Mouse (Mus musculus) limb, embryonic 15.5 days (tissue): ENCODE measurements around the gene Gm47289. TPM values are rescaled to one million over a fixed set of nuclear protein-coding genes. Genes with fewer than 3 reads are reported as not detected.

Source experiments
- ATAC-seq: fragments of 200-750 bp; cut with Nextera tagmentation; 2 replicates; pipeline ENCODE4 v1.8.0; 2017; ENCODE audit warnings: low read depth, moderate TSS enrichment; ENCODE audit not compliant: insufficient number of reproducible peaks, low FRiP score, low TSS enrichment
- H3K27ac ChIP-seq: fragments of 300-500 bp; sonication (generic); 2 replicates; pipeline ENCODE4 v1.5.1; 2015; ENCODE audit warnings: moderate library complexity, mild to moderate bottlenecking, inconsistent platforms
- H3K27me3 ChIP-seq: fragments of 300-500 bp; sonication (generic); 2 replicates; pipeline ENCODE4 v1.6.1; 2015; ENCODE audit warnings: inconsistent platforms
- H3K36me3 ChIP-seq: fragments of 300-500 bp; sonication (generic); 2 replicates; pipeline ENCODE4 v1.6.1; 2015; ENCODE audit warnings: inconsistent platforms
- H3K4me1 ChIP-seq: fragments of 300-500 bp; sonication (generic); 2 replicates; pipeline ENCODE4 v1.6.1; 2015; ENCODE audit warnings: inconsistent platforms
- H3K4me2 ChIP-seq: fragments of 300-500 bp; sonication (generic); 2 replicates; pipeline ENCODE4 v1.6.1; 2015; ENCODE audit warnings: mild to moderate bottlenecking, inconsistent platforms
- H3K4me3 ChIP-seq: fragments of 300-500 bp; sonication (generic); 2 replicates; pipeline ENCODE4 v1.5.1; 2015; ENCODE audit warnings: mild to moderate bottlenecking, inconsistent platforms
- H3K9ac ChIP-seq: fragments of 300-500 bp; sonication (generic); 2 replicates; pipeline ENCODE4 v1.6.1; 2015; ENCODE audit warnings: inconsistent platforms
- H3K9me3 ChIP-seq: fragments of 300-500 bp; sonication (generic); 2 replicates; pipeline ENCODE4 v1.6.1; 2016; ENCODE audit warnings: inconsistent platforms
- WGBS: fragments of 180-500 bp; shearing (Covaris S2); methylation state at CpG from one replicate; pipeline ENCODE4 v1.1.7; 2015; 5-methylcytosine and 5-hydroxymethylcytosine counted together
- polyA plus RNA-seq: library from polyadenylated mRNA; unstranded; fragments of >200 nt; fragmentation: Nextera tagmentation; extraction: Ambion mirVana; gene quantifications from 2 replicates; pipeline ENCODE4 v1.2.1, GENCODE M21; 2015

Gene Gm47289
- not detected in 2 replicates for polyA plus RNA-seq

DNA sequence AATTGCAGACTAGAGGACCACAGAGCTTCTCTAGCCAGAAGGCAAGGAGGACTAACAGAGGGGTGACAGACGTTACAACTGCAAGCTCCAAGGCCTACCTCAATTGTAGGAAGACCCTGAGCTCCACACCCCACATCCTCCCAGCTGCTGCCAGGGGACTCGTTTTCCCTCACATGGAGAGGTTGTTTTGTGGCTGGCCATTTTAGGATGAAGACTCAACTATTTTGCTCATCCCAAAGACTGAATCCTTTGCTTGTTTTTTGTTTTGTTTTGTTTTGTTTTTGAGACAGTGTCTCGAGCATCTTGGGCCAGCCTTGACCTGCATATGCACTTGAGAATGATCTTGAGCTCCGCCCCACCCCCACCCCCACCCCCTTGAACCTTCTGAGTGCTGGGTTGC, at the start of gene Gm47289:
TSS of gene Gm47289 (plus strand) at position 301 of the 400 bp plus-strand sequence.
- 45% methylated on average over 4 of the region's 4 CpGs for WGBS
- ATAC-seq = no peak
- Histone ChIP-seq H3K4me2 (no peak within 1 kb of the TSS), H3K27me3 (peaks cover 22% of the 10 kb centered on the region), H3K4me1 (peaks cover 11% of the 10 kb centered on the region; the same call in 1 of the 2 replicates), H3K9ac (no peak within 1 kb of the TSS), H3K27ac (no peak within 1 kb of the TSS), H3K4me3 (no peak within 1 kb of the TSS), H3K36me3 (no peaks in the 10 kb centered on the region), H3K9me3 (no peaks in the 10 kb centered on the region)

DNA sequence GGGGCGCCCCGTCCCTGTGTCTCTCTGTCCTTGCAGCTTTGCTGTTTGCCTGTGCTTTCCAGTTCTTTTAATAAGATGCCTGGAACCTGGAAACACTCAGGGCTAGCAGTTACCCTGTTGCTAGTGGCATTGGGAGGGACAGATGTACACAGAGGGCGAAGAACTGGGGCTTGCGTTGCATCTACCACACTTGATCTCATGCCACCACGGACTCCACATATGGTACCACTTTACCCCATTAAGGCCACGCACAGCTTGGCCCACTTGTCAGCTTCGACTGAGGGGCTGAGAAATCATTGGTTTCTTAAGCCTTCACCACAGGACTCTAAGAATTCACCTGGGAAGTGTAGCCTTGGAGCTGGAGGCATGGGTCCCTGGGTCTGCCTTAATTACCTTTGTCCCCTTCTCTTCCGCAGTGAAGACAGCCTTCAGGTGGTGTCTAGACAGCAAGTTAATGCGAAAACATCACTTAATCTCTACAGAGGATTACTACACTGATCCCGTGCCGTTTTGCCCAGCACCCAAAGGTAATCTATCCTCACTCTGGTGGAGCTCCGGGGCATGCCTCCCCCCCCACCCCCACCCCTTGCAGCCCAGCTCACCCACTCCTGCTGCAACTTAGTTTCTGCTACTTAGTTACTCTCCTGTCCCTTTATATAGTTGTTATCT, 49.1 kb upstream of the Gm47289 start:
- Histone ChIP-seq H3K4me3 (no peak overlapping the region), H3K36me3 (no peaks in the 10 kb centered on the region), H3K27me3 (no peaks in the 10 kb centered on the region), H3K27ac (no peak overlapping the region), H3K9ac (no peak overlapping the region), H3K9me3 (no peaks in the 10 kb centered on the region), H3K4me1 (peaks cover 14% of the 10 kb centered on the region; the same call in 1 of the 2 replicates), H3K4me2 (no peak overlapping the region)
- WGBS = 32% methylated on average over 12 of the region's 12 CpGs
- ATAC-seq = no peak

DNA sequence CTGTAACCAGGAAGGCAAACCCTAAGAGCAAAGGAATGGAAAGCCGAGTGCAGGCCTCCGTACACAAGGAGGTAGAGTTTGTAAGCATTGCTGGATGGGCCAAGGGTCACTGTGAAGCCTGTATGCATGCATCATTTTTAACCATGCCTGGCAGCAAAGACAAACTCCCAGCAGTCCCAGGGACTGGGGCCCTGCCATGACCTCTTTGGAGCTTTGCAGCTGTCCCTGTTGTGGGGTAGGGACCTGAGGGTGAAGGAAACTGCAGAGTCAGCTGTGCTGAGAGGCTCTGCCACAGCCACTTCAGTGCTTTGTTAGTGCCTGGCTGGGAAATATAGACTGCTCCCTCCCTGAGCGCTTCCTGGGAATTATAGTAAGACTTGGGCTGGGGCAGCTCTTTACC, 48.3 kb upstream of the Gm47289 start:
- WGBS = 55% methylated on average over 3 of the region's 3 CpGs
- no peak overlapping the region for H3K27ac ChIP-seq
- no peaks in the 10 kb centered on the region for H3K9me3 ChIP-seq
- no peaks in the 10 kb centered on the region for H3K36me3 ChIP-seq
- no peak overlapping the region for H3K4me3 ChIP-seq
- H3K4me2 ChIP-seq = no peak overlapping the region
- peaks cover 14% of the 10 kb centered on the region; the same call in 1 of the 2 replicates for H3K4me1 ChIP-seq
- no peaks in the 10 kb centered on the region for H3K27me3 ChIP-seq
- no peak overlapping the region for H3K9ac ChIP-seq
- ATAC-seq = no peak

DNA sequence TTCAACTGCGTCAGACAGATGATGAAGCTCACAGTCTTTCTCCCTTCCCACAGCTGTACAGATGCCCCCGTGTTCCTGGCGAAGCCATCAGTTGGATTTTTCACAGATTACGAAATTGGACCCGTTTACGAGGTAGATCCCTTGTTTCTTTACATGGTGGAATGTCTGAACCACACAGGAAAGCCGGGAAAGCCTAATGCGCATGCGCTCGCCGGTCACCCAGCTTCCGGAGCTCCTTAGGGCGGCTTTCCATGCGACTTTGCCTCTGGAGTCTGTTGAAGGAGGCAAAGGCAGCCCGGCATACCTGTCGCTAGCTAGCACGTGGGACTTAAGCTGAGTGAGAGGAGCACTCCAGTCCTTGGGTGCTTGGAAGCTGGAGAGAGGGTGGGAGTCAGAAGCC, 44.0 kb upstream of the Gm47289 start:
- Histone ChIP-seq H3K9me3 (no peaks in the 10 kb centered on the region), H3K27ac (no peak overlapping the region), H3K9ac (no peak overlapping the region), H3K4me3 (no peak overlapping the region), H3K4me2 (no peak overlapping the region), H3K36me3 (no peaks in the 10 kb centered on the region), H3K27me3 (no peaks in the 10 kb centered on the region), H3K4me1 (peaks cover 5% of the 10 kb centered on the region; the same call in 1 of the 2 replicates)
- ATAC-seq = no peak
- 72% methylated on average over 17 of the region's 17 CpGs for WGBS

DNA sequence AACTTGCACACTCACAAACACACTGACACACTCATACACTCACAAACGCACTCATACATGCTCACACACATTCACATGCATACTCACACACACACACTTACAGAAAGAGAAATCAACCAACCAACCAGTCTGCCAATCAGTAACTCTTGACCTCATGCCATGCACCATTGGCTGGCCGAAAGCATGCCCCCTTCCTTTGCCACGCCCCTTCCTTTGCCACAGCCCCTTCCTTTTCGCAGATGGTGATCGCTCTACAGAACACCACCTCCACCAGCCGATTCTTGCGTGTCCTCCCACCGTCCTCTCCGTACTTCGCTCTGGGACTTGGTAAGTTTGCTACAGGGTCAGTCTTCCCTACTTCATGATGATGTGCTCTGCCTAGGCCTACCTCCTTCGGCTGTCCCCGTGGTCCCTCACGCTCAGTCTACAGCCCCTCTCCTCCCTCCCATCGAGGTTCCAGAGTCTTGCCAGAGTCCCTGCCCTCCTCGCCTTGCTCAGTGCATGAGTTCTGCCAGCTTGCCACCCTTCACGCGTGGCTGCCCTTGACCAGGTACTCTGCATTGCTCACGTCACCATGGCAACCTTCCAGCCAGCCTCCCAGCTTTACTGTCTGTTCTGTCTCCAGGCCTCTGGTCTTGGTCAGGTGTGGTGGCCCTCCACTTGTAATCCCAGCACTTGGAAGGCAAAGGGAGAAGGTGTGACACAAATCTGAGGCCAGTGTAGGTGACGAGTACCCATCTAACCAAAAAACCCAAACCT, 39.4 kb upstream of the Gm47289 start:
- Histone ChIP-seq H3K9ac (no peak overlapping the region), H3K4me2 (no peak overlapping the region), H3K36me3 (no peaks in the 10 kb centered on the region), H3K4me3 (no peak overlapping the region), H3K27ac (no peak overlapping the region), H3K27me3 (no peaks in the 10 kb centered on the region), H3K9me3 (no peaks in the 10 kb centered on the region), H3K4me1 (0 out of 2 replicates have a peak, but pooled peaks cover 3% of the 10 kb centered on the region)
- 90% methylated on average over 19 of the region's 19 CpGs for WGBS
- no peak for ATAC-seq

DNA sequence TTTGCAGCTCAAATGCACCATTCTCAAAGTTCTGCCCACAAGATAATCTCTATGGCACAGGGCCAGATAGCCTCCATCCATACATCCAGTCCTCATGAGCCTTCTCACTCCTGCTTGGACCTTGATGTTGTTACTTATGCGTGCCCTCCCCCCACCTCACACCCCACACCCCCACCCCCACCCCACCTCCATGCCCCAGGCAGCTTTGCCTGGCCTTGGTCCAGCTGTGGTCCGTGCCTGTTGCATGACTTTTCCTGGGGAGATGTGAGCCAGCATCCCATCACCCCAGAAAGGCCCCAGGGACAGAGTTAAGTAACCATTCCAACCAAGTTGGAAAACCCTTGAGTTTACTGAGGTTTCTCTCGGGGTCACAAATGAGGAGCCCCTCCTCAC, 38.8 kb upstream of the Gm47289 start:
- H3K4me3 ChIP-seq = no peak overlapping the region
- no peaks in the 10 kb centered on the region for H3K27me3 ChIP-seq
- ATAC-seq = no peak
- no peaks in the 10 kb centered on the region for H3K36me3 ChIP-seq
- H3K4me2 ChIP-seq = no peak overlapping the region
- 0 out of 2 replicates have a peak, but pooled peaks cover 3% of the 10 kb centered on the region for H3K4me1 ChIP-seq
- no peaks in the 10 kb centered on the region for H3K9me3 ChIP-seq
- H3K27ac ChIP-seq = no peak overlapping the region
- 42% methylated on average over 3 of the region's 3 CpGs for WGBS
- H3K9ac ChIP-seq = no peak overlapping the region

DNA sequence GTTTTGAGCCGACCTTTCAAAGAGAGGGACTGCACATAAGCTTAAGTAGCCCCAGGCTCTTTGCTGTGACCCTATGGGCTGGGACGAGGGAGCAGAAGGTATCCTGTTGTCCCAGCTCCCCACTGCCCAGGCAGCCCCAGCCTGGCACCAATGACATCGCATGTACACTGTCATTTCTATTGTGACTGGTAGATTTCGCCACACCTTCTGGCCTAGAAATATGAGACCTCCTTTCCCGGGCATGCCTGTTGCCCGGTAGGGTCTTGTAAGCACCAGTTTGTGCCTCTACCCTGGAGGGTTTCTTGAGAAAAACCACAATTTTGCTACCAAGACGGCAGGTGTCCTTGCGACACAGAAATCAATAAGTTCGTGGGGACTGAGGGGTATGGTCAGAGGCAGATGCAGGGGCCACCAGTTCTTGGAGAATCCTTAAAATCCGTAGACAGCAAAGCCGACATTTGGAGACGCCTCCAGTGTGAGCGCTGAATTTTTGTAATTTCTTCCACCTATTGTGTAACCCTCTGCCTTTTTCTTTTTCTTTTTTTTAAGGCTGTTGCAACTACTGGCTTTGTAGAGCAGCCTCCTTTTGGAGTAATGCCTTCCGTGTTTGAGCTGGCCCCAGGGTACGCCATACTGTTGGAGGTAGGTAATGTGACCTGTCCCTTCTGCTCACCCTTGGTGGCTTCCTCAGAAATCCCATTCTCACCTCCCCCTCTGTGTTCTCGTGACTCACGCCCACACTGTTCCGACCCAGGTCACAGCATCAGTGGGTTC, 36.2 kb upstream of the Gm47289 start:
- 75% methylated on average over 18 of the region's 18 CpGs for WGBS
- Histone ChIP-seq H3K36me3 (no peaks in the 10 kb centered on the region), H3K4me1 (0 out of 2 replicates have a peak, but pooled peaks cover 3% of the 10 kb centered on the region)

DNA sequence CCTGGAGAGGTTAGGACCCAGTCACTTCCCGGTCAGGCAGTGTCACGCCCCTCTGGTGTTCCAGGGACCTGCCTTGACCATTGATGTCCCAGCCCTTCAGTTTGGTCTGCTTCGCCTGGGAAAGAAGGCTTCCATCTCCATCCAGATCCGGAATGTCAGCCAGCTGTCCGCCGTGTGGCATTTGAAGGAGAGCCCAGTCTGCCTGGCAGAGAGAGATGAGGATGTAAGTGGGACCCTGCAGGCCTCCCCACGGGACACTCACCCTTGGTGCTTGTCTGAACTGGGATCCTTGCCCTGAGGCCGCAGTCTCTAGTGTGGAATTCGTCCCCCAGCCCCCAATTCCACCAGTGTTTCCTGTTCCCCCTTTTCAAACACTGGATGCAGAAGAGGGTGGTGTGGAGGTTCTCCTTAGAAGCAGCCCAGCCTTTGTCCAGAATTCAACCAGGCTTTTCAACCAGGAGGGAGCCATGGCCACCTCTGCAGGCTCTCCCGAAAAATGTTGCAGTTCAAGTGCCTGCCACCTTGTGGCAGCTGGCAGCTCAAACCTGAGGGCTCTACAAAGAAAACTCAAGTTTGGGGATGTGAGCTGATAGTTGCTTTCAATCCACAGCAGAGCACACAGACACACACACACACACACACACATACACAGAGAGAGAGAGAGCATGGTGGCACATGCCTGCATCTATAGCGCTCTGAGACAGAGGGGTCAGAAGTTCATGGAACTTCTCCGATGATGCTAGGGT, 30.4 kb upstream of the Gm47289 start:
- Histone ChIP-seq H3K9me3 (no peaks in the 10 kb centered on the region), H3K4me2 (no peak overlapping the region), H3K4me1 (no peaks in the 10 kb centered on the region), H3K27ac (no peak overlapping the region), H3K27me3 (no peaks in the 10 kb centered on the region), H3K36me3 (no peaks in the 10 kb centered on the region), H3K9ac (no peak overlapping the region), H3K4me3 (no peak overlapping the region)
- 79% methylated on average over 12 of the region's 12 CpGs for WGBS
- no peak for ATAC-seq

More for the DNA sequence above, 36.2 kb upstream of the Gm47289 start:
- Histone ChIP-seq H3K4me3 (no peak overlapping the region), H3K9me3 (no peaks in the 10 kb centered on the region), H3K27ac (no peak overlapping the region), H3K4me2 (no peak overlapping the region), H3K9ac (no peak overlapping the region), H3K27me3 (no peaks in the 10 kb centered on the region)
- ATAC-seq = no peak

DNA sequence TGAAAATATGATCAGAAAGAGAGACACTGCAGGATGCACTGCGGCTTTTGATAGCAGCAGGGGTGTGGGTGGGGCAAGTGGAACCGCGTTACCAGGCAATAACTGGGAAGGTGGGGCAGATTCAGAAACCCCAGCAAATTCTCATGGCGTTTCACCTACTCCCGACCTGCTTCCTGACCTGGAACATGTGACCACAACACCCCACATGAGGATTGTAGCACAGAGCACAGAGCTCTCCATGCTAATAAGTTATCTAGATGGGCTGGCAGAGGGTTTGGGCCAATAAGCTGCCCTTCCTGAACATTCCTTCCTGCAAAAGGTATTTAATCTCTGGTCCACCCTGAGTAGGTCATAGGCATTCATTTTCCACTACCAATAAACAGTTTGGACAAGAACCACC, 28.3 kb upstream of the Gm47289 start:
- no peak for ATAC-seq
- Histone ChIP-seq H3K4me2 (no peak overlapping the region), H3K4me1 (no peaks in the 10 kb centered on the region), H3K9ac (no peak overlapping the region), H3K9me3 (no peaks in the 10 kb centered on the region), H3K4me3 (no peak overlapping the region), H3K27ac (no peak overlapping the region), H3K36me3 (no peaks in the 10 kb centered on the region), H3K27me3 (no peaks in the 10 kb centered on the region)
- 43% methylated on average over 5 of the region's 5 CpGs for WGBS

DNA sequence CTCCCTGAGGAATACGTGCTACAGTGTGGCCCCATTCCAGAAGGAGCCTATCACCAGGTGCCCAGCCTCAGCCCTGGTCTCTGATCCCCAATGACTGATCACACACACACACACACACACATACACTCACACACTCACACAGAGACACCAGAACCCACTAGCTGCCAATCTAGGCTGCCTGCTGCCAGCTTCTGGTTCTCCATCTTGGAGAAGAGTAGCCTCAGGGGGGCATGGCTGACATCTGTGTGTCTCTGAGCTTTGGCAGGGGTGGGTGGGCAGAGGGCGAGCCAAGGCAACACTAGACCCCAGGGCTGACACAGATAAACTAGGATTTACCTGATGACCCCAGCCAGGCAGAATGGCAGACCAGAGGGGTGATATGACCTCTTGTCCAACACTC, 20.1 kb upstream of the Gm47289 start:
- Histone ChIP-seq H3K4me1 (no peaks in the 10 kb centered on the region), H3K27me3 (no peaks in the 10 kb centered on the region), H3K9me3 (no peaks in the 10 kb centered on the region), H3K4me3 (no peak overlapping the region), H3K36me3 (no peaks in the 10 kb centered on the region), H3K4me2 (no peak overlapping the region), H3K9ac (no peak overlapping the region), H3K27ac (no peak overlapping the region)
- WGBS = 65% methylated on average over 2 of the region's 2 CpGs
- no peak for ATAC-seq

DNA sequence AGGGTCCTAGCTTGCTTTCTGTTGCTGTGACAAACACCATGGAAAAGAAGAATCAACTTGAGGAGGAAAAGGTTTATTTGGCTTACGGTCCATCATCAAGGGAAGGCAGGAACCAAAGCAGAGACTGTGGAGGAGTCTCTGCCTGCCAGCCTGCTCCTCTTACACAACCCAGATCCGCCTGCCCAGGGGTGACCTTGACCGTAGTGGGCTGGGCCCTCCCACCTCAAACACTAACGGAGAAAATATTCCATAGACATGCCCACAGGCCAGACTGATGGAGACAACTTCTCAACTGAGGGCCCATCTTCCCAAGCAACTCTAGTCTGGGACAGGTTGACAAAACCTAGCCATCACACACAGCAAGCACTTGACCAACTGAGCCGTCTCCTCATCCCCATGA, 16.9 kb upstream of the Gm47289 start:
- 86% methylated on average over 5 of the region's 5 CpGs for WGBS
- Histone ChIP-seq H3K27ac (no peak overlapping the region), H3K27me3 (no peaks in the 10 kb centered on the region), H3K9ac (no peak overlapping the region), H3K4me1 (no peaks in the 10 kb centered on the region), H3K9me3 (no peaks in the 10 kb centered on the region), H3K4me2 (no peak overlapping the region), H3K36me3 (no peaks in the 10 kb centered on the region), H3K4me3 (no peak overlapping the region)
- no peak for ATAC-seq
